Mouse (Mus musculus): ENCODE results near the gene A730061H03Rik. TPM values are rescaled to one million over a fixed set of nuclear protein-coding genes. Genes with fewer than 3 reads are reported as not detected.

The A730061H03Rik gene
- total and polyA plus RNA-seq, 2 experiments = 0.42 TPM; not detected in 1

DNA sequence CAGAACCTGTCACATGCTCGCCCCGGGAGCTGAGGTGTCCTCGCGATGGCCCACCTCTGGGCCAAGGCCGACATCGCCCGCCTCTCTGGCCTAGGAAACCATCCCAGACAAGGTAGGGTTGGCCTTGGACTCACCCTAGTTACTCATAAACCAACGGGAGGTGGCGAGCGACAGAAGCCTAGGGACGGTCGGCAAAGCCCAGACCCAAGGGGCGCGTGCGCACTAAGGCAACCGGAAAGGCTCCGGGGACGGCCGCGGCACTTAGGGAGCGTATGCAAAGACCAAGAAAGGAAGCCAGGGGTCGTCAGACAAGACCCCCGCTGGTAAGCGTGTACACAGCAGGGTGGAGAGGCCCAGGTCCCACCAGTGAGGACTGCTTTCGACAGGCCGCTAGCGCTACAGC is 406 bp downstream of the A730061H03Rik start, which contains the start of gene Dcaf11:
Gene Dcaf11, plus strand, starts transcription at position 208 of the 403 bp plus-strand sequence.
- Histone ChIP-seq H3K4me1 (ENCODE audit: control insufficient read depth, insufficient read depth, low read length) (peaks cover 13% of the 10 kb centered on the region), H3K27ac (replicated peaks; ENCODE audit: insufficient read depth, low read depth, low read length) (peak within 1 kb of the TSS; percentile 98), H3K79me2 (ENCODE audit: control insufficient read depth, insufficient read depth, low read length) (peaks cover 16% of the 10 kb centered on the region), H3K9ac (ENCODE audit: low read depth, low read length) (peak within 1 kb of the TSS; percentile 91), H3K36me3 (ENCODE audit: control insufficient read depth, insufficient read depth, low read length) (peaks cover 18% of the 10 kb centered on the region), H3K27me3 (ENCODE audit: control insufficient read depth, insufficient read depth, low read length) (no peaks in the 10 kb centered on the region), H3K4me3 (ENCODE audit: insufficient read depth, low read depth, low read length) (peak within 1 kb of the TSS; percentile 81)
- TF ChIP-seq CTCF (IDR thresholded peaks at IDR 0.05; ENCODE audit: low read depth, low read length) (peak; percentile 12; the same call in 1 of the 2 replicates), POLR2A (IDR thresholded peaks at IDR 0.05; ENCODE audit: extremely low read depth, insufficient read depth, low read length) (peak; percentile 53)
- peak; percentile 94 for DNase-seq (ENCODE audit: extremely low read depth, low read depth, low spot score)
- WGBS = 0% methylated on average over 27 of the region's 27 CpGs

DNA sequence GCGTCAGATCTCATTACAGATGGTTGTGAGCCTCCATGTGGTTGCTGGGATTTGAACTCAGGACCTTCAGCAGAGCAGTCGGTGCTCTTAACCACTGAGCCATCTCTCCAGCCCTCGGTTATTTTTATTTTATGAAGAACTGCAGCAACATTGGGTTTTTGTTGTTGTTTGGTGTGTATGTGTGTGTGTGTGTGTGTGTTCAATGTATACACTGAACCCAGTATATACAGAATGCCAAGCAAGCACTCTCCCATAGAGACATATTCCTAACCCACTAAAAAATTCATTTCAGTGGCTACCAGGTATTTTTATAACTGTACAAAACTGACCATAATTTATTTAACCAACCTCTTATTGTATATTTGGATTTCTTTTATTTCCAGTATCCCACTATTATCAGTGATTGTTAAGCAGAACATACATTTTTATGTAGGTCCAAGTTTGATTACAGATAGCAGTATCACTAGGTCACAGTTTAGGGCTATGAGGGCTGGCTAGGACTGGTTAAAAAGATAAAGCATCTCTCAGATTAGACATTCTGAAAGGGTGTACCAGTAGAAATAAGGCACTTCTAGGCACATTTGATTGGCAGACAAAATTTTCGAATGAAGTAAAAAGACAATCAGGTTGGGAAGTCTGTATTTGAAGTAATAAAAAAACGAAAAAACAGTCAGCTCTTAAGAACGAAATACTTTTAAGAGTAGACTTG is 1.3 kb downstream of the A730061H03Rik start:
- Histone ChIP-seq H3K27ac (replicated peaks; ENCODE audit: insufficient read depth, low read depth, low read length) (no peak overlapping the region), H3K4me3 (ENCODE audit: insufficient read depth, low read depth, low read length) (peak overlapping the region; percentile 81; the same call in 1 of the 2 replicates), H3K27me3 (ENCODE audit: control insufficient read depth, insufficient read depth, low read length) (no peaks in the 10 kb centered on the region), H3K36me3 (ENCODE audit: control insufficient read depth, insufficient read depth, low read length) (peaks cover 9% of the 10 kb centered on the region), H3K79me2 (ENCODE audit: control insufficient read depth, insufficient read depth, low read length) (peaks cover 16% of the 10 kb centered on the region), H3K9ac (ENCODE audit: low read depth, low read length) (no peak overlapping the region), H3K4me1 (ENCODE audit: control insufficient read depth, insufficient read depth, low read length) (peaks cover 13% of the 10 kb centered on the region)
- no peak for TF ChIP-seq CTCF (IDR thresholded peaks at IDR 0.05; ENCODE audit: low read depth, low read length)
- TF ChIP-seq POLR2A (IDR thresholded peaks at IDR 0.05; ENCODE audit: extremely low read depth, insufficient read depth, low read length) = no peak
- WGBS = 49% methylated on average over 6 of the region's 6 CpGs
- no peak for DNase-seq (ENCODE audit: extremely low read depth, low read depth, low spot score)

DNA sequence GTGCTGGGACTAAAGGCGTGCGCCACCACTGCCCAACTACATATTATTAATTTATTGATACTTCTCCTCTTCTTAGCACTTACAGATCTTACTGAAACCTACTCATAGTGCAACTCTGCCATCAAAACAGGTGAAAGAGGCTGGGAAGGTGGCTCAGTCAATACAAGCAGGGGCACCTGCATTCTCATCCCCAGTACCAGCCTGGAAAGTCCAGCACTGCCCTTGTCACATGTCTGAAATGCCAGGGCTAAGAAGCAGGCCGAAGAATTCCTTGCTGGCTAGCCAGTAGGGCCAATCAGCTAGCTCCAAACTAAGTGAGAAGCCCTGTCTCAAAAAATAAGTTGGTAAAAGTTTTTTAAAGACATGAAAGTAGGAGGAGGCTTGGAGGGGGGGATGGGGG is 2.6 kb downstream of the A730061H03Rik start:
- H3K27ac ChIP-seq (replicated peaks; ENCODE audit: insufficient read depth, low read depth, low read length) = peak overlapping the region; percentile 87
- WGBS = 71% methylated on average over 3 of the region's 3 CpGs
- no peaks in the 10 kb centered on the region for H3K36me3 ChIP-seq (ENCODE audit: control insufficient read depth, insufficient read depth, low read length)
- TF ChIP-seq CTCF (IDR thresholded peaks at IDR 0.05; ENCODE audit: low read depth, low read length) = no peak
- TF ChIP-seq POLR2A (IDR thresholded peaks at IDR 0.05; ENCODE audit: extremely low read depth, insufficient read depth, low read length) = no peak
- H3K4me3 ChIP-seq (ENCODE audit: insufficient read depth, low read depth, low read length) = no peak overlapping the region
- H3K27me3 ChIP-seq (ENCODE audit: control insufficient read depth, insufficient read depth, low read length) = no peaks in the 10 kb centered on the region
- H3K9ac ChIP-seq (ENCODE audit: low read depth, low read length) = peak overlapping the region; percentile 16; the same call in 1 of the 2 replicates
- peaks cover 14% of the 10 kb centered on the region for H3K79me2 ChIP-seq (ENCODE audit: control insufficient read depth, insufficient read depth, low read length)
- DNase-seq (ENCODE audit: extremely low read depth, low read depth, low spot score) = no peak
- H3K4me1 ChIP-seq (ENCODE audit: control insufficient read depth, insufficient read depth, low read length) = peaks cover 10% of the 10 kb centered on the region

DNA sequence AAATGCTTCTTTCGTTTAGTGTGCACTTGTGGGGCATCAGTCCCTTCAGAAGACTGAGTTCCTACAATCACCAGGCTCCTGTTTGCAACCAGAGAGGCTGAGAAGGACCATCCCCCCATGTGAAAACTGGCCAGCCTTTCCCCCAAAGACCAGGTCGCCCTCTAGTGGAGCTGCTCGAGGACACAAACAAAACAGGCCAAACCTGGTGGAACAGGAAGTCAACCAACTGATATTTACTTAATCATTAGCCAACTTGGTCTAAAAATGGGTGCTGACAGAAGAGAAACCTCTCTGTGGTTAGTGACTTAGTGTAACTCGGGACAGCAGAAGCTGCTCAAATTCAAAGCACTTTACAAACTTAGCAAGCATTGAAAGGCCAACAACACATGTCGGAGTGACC is 3.2 kb downstream of the A730061H03Rik start:
- Histone ChIP-seq H3K4me3 (ENCODE audit: insufficient read depth, low read depth, low read length) (no peak overlapping the region), H3K27ac (replicated peaks; ENCODE audit: insufficient read depth, low read depth, low read length) (peak overlapping the region; percentile 87), H3K36me3 (ENCODE audit: control insufficient read depth, insufficient read depth, low read length) (no peaks in the 10 kb centered on the region), H3K4me1 (ENCODE audit: control insufficient read depth, insufficient read depth, low read length) (peaks cover 10% of the 10 kb centered on the region), H3K79me2 (ENCODE audit: control insufficient read depth, insufficient read depth, low read length) (peaks cover 10% of the 10 kb centered on the region), H3K27me3 (ENCODE audit: control insufficient read depth, insufficient read depth, low read length) (no peaks in the 10 kb centered on the region), H3K9ac (ENCODE audit: low read depth, low read length) (peak overlapping the region; percentile 69)
- TF ChIP-seq CTCF (IDR thresholded peaks at IDR 0.05; ENCODE audit: low read depth, low read length) (peak; percentile 94), POLR2A (IDR thresholded peaks at IDR 0.05; ENCODE audit: extremely low read depth, insufficient read depth, low read length) (no peak)
- peak; percentile 92 for DNase-seq (ENCODE audit: extremely low read depth, low read depth, low spot score)
- WGBS = 4% methylated on average over 5 of the region's 5 CpGs

DNA sequence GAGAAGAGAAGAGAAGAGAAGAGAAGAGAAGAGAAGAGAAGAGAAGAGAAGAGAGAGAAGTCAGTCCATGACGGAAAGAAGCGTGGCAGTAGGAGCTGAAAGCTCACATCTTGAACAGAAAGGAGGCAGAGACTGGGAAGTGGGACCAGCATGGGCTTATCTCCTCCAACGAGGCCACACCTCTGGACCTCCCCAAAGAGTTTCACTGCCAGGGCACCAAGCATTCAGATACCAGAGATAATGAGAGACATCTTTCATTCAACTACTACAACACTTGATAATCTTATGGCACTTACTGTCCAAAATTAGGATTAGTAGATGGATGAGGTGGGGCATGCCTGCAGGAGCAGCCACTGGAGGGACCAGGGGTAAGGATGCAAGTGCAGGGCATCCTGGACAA is 4.4 kb downstream of the A730061H03Rik start:
- Histone ChIP-seq H3K36me3 (ENCODE audit: control insufficient read depth, insufficient read depth, low read length) (no peaks in the 10 kb centered on the region), H3K9ac (ENCODE audit: low read depth, low read length) (no peak overlapping the region), H3K4me3 (ENCODE audit: insufficient read depth, low read depth, low read length) (no peak overlapping the region), H3K79me2 (ENCODE audit: control insufficient read depth, insufficient read depth, low read length) (no peaks in the 10 kb centered on the region), H3K4me1 (ENCODE audit: control insufficient read depth, insufficient read depth, low read length) (peaks cover 7% of the 10 kb centered on the region), H3K27ac (replicated peaks; ENCODE audit: insufficient read depth, low read depth, low read length) (no peak overlapping the region), H3K27me3 (ENCODE audit: control insufficient read depth, insufficient read depth, low read length) (no peaks in the 10 kb centered on the region)
- 84% methylated on average over 3 of the region's 3 CpGs for WGBS
- TF ChIP-seq CTCF (IDR thresholded peaks at IDR 0.05; ENCODE audit: low read depth, low read length) (no peak), POLR2A (IDR thresholded peaks at IDR 0.05; ENCODE audit: extremely low read depth, insufficient read depth, low read length) (no peak)
- no peak for DNase-seq (ENCODE audit: extremely low read depth, low read depth, low spot score)

DNA sequence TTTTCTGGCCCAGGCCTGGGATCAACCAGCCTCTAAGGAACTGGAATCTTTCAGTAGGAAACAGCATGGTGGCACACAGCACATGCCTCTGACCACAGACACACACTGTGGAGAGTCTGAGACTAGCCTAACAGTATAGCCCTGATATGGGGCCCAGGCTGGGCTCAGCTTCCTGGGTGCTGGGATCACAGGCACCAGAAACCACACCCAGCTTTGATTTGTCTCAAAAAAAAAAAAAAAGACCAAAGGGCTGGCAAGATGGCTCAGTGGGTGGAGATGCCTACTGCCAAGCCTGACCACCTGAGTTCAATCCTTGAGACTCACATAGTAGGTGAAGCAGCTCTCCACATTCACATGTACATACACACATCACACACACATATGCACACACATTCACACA is 5.6 kb downstream of the A730061H03Rik start:
- no peak for TF ChIP-seq POLR2A (IDR thresholded peaks at IDR 0.05; ENCODE audit: extremely low read depth, insufficient read depth, low read length)
- no peak for TF ChIP-seq CTCF (IDR thresholded peaks at IDR 0.05; ENCODE audit: low read depth, low read length)
- H3K27me3 ChIP-seq (ENCODE audit: control insufficient read depth, insufficient read depth, low read length) = no peaks in the 10 kb centered on the region
- no peak for DNase-seq (ENCODE audit: extremely low read depth, low read depth, low spot score)
- H3K27ac ChIP-seq (replicated peaks; ENCODE audit: insufficient read depth, low read depth, low read length) = no peak overlapping the region
- no peak overlapping the region for H3K4me3 ChIP-seq (ENCODE audit: insufficient read depth, low read depth, low read length)
- no peaks in the 10 kb centered on the region for H3K79me2 ChIP-seq (ENCODE audit: control insufficient read depth, insufficient read depth, low read length)
- no peak overlapping the region for H3K9ac ChIP-seq (ENCODE audit: low read depth, low read length)
- H3K4me1 ChIP-seq (ENCODE audit: control insufficient read depth, insufficient read depth, low read length) = peaks cover 7% of the 10 kb centered on the region
- no peaks in the 10 kb centered on the region for H3K36me3 ChIP-seq (ENCODE audit: control insufficient read depth, insufficient read depth, low read length)

All from liver, adult 2 months (tissue).